Mouse (Mus musculus): ENCODE results near the gene Ndufa8. TPM values are rescaled to one million over a fixed set of nuclear protein-coding genes. Genes with fewer than 3 reads are reported as not detected.
A peak's percentile ranks its signal among the peaks of the same experiment; 100 is the strongest.

Gene Ndufa8
- polyA plus RNA-seq, 1 experiment = 99.4 TPM

GRCm38 (mm10) chr2:36021385-36022159, 27.6 kb downstream of the Ndufa8 start:
- H3K4me1 ChIP-seq (ENCODE audit: control insufficient read depth, insufficient read depth, low read length) = no peaks in the 10 kb centered on the region
- H3K27ac ChIP-seq (ENCODE audit: insufficient read depth, low read length) = no peak overlapping the region
- H3K4me3 ChIP-seq (ENCODE audit: insufficient read depth, low read length) = no peak overlapping the region; the same call in 1 of the 2 replicates
- TF ChIP-seq POLR2A (IDR thresholded peaks at IDR 0.05; ENCODE audit: low read depth, low read length) (no peak), CTCF (IDR thresholded peaks at IDR 0.05; ENCODE audit: borderline replicate concordance, insufficient read depth, low read length) (peak; percentile 79; the same call in 1 of the 2 replicates)

- no peak overlapping the region for H3K27ac ChIP-seq (ENCODE audit: insufficient read depth, low read length)
- TF ChIP-seq CTCF (IDR thresholded peaks at IDR 0.05; ENCODE audit: borderline replicate concordance, insufficient read depth, low read length) (no peak), POLR2A (IDR thresholded peaks at IDR 0.05; ENCODE audit: low read depth, low read length) (no peak)
- H3K4me1 ChIP-seq (ENCODE audit: control insufficient read depth, insufficient read depth, low read length) = no peaks in the 10 kb centered on the region
- no peak overlapping the region for H3K4me3 ChIP-seq (ENCODE audit: insufficient read depth, low read length)
These were observed 36.2 kb downstream of the Ndufa8 start for GRCm38 (mm10) chr2:36013010-36013409.

DNA sequence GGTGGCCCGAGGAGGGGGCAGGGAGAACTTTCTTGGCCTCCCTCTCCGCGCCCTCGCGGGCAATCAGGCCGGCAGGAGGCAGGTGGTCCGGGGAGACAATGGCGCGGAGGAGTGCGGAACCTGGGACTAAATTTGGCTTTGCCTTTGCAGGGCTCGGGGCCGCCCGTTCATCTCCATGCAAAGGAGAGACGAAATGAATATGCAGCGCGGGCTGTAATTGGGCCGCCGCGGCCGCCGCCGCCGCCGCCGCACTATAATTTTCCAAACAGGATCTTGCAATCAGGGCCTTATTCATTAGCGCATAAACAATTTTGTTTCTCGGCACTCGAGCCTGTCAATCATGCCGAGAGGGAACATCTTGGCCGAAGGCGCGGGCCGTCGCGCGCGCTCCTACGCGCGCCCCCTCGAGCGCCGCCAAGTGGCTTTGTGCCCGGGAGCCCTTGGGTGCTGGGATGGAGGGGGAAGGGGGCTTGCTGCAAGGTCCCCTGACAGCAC, 37.8 kb downstream of the Ndufa8 start:
- TF ChIP-seq POLR2A (IDR thresholded peaks at IDR 0.05; ENCODE audit: low read depth, low read length) (no peak), CTCF (IDR thresholded peaks at IDR 0.05; ENCODE audit: borderline replicate concordance, insufficient read depth, low read length) (no peak)
- Histone ChIP-seq H3K27ac (ENCODE audit: insufficient read depth, low read length) (no peak overlapping the region), H3K4me3 (ENCODE audit: insufficient read depth, low read length) (peak overlapping the region; percentile 33), H3K4me1 (ENCODE audit: control insufficient read depth, insufficient read depth, low read length) (no peaks in the 10 kb centered on the region)

- Histone ChIP-seq H3K27ac (ENCODE audit: insufficient read depth, low read length) (no peak overlapping the region), H3K4me3 (ENCODE audit: insufficient read depth, low read length) (no peak overlapping the region), H3K4me1 (ENCODE audit: control insufficient read depth, insufficient read depth, low read length) (no peaks in the 10 kb centered on the region)
- TF ChIP-seq CTCF (IDR thresholded peaks at IDR 0.05; ENCODE audit: borderline replicate concordance, insufficient read depth, low read length) = no peak
- no peak for TF ChIP-seq POLR2A (IDR thresholded peaks at IDR 0.05; ENCODE audit: low read depth, low read length)
These were observed 38.6 kb downstream of the Ndufa8 start for GRCm38 (mm10) chr2:36010579-36010978.

- peak; percentile 39; the same call in 1 of the 2 replicates for TF ChIP-seq CTCF (IDR thresholded peaks at IDR 0.05; ENCODE audit: borderline replicate concordance, insufficient read depth, low read length)
- TF ChIP-seq POLR2A (IDR thresholded peaks at IDR 0.05; ENCODE audit: low read depth, low read length) = no peak
- H3K4me1 ChIP-seq (ENCODE audit: control insufficient read depth, insufficient read depth, low read length) = no peaks in the 10 kb centered on the region
- no peak overlapping the region for H3K27ac ChIP-seq (ENCODE audit: insufficient read depth, low read length)
- H3K4me3 ChIP-seq (ENCODE audit: insufficient read depth, low read length) = no peak overlapping the region
These were observed 39.8 kb downstream of the Ndufa8 start for GRCm38 (mm10) chr2:36009386-36009785.

DNA sequence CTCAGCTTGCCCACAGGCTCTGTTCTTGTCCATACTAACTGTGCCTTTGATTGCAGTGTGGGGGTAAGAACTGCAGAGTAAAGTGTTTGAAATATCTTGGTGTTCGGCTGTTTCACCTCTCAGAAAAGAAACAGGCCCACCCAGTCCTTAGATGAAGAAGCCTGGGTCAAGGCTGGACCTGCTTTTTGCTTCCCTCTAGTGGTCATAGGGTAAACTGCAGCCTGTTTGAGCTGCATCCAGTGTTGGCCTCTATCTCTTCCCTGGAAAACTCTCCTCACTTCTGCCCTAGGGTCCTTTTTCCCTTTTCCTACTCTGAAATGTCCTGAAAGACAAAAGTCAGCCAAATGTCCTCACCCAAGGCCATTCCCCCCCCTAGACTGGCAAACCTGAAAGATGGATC, 41.1 kb downstream of the Ndufa8 start:
- Histone ChIP-seq H3K27ac (ENCODE audit: insufficient read depth, low read length) (no peak overlapping the region), H3K4me1 (ENCODE audit: control insufficient read depth, insufficient read depth, low read length) (no peaks in the 10 kb centered on the region), H3K4me3 (ENCODE audit: insufficient read depth, low read length) (no peak overlapping the region)
- TF ChIP-seq POLR2A (IDR thresholded peaks at IDR 0.05; ENCODE audit: low read depth, low read length) (no peak), CTCF (IDR thresholded peaks at IDR 0.05; ENCODE audit: borderline replicate concordance, insufficient read depth, low read length) (peak; percentile 62; the same call in 1 of the 2 replicates)

GRCm38 (mm10) chr2:36002188-36002587, 47.0 kb downstream of the Ndufa8 start:
- H3K4me1 ChIP-seq (ENCODE audit: control insufficient read depth, insufficient read depth, low read length) = no peaks in the 10 kb centered on the region
- no peak for TF ChIP-seq CTCF (IDR thresholded peaks at IDR 0.05; ENCODE audit: borderline replicate concordance, insufficient read depth, low read length)
- no peak overlapping the region for H3K4me3 ChIP-seq (ENCODE audit: insufficient read depth, low read length)
- H3K27ac ChIP-seq (ENCODE audit: insufficient read depth, low read length) = no peak overlapping the region

DNA sequence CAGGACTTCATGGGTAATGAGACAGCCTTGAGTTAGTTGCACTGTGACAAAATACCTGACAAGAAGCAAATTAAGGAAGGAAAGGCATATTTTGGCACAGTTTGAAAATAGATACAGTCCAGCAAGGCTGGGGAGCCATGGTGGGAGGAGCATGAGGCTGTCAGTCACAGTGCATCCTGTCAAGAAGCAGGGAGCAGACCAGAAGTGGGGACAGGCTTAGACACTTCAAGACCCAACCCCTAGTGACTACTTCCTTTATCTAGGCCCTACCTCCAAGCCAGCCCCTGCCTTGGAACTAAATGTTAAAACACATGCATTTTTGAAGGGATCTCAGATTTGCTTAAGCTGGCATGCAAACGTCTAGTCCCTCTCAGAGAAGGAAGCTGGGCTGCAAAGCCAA, 48.8 kb downstream of the Ndufa8 start:
- Histone ChIP-seq H3K27ac (ENCODE audit: insufficient read depth, low read length) (no peak overlapping the region), H3K4me3 (ENCODE audit: insufficient read depth, low read length) (no peak overlapping the region), H3K4me1 (ENCODE audit: control insufficient read depth, insufficient read depth, low read length) (no peaks in the 10 kb centered on the region)
- TF ChIP-seq CTCF (IDR thresholded peaks at IDR 0.05; ENCODE audit: borderline replicate concordance, insufficient read depth, low read length) (no peak), POLR2A (IDR thresholded peaks at IDR 0.05; ENCODE audit: low read depth, low read length) (no peak)

DNA sequence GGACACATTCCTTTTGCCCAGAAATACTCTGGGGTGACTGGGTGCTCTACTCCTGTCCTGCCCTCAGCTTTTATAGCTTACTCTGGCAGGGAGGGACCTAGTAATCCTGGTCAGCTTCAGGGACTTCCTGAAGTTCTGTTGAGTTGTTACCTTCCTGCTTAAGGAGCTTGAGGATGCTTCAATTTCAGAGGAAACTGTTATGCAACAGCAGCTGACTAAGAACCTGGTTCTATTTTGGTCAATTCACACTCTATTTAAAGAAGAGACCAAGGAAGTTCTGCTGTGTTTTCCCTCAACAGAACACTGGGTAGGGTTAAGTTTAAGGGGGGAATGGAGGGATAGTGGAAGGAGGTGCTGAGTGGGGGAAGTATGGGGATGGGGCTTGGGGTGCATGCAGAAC, 50.0 kb downstream of the Ndufa8 start:
- no peaks in the 10 kb centered on the region for H3K4me1 ChIP-seq (ENCODE audit: control insufficient read depth, insufficient read depth, low read length)
- TF ChIP-seq CTCF (IDR thresholded peaks at IDR 0.05; ENCODE audit: borderline replicate concordance, insufficient read depth, low read length) (no peak), POLR2A (IDR thresholded peaks at IDR 0.05; ENCODE audit: low read depth, low read length) (no peak)
- H3K4me3 ChIP-seq (ENCODE audit: insufficient read depth, low read length) = no peak overlapping the region
- H3K27ac ChIP-seq (ENCODE audit: insufficient read depth, low read length) = no peak overlapping the region

- TF ChIP-seq CTCF (IDR thresholded peaks at IDR 0.05; ENCODE audit: borderline replicate concordance, insufficient read depth, low read length) (no peak), POLR2A (IDR thresholded peaks at IDR 0.05; ENCODE audit: low read depth, low read length) (no peak)
- H3K27ac ChIP-seq (ENCODE audit: insufficient read depth, low read length) = no peak overlapping the region
- 0 out of 2 replicates have a peak, but pooled peaks cover 4% of the 10 kb centered on the region for H3K4me1 ChIP-seq (ENCODE audit: control insufficient read depth, insufficient read depth, low read length)
- no peak overlapping the region for H3K4me3 ChIP-seq (ENCODE audit: insufficient read depth, low read length)
These were observed 50.8 kb downstream of the Ndufa8 start for GRCm38 (mm10) chr2:35998416-35998815.

Data from embryonic fibroblast, embryonic 13.5 days (primary cell).